Mouse (Mus musculus) heart, adult 2 months (tissue): ENCODE measurements around the gene Cbx2.

Source experiments
- CTCF ChIP-seq: fragments of 200-600 bp; IDR thresholded peaks from 2 replicates; pipeline ENCODE4 v1.8.1; 2022; ENCODE audit warnings: antibody characterized with exemption, mild to moderate bottlenecking, moderate library complexity
- POLR2A ChIP-seq: fragments of 200-500 bp; IDR thresholded peaks from 2 replicates; pipeline ENCODE4 v1.6.1; 2011; ENCODE audit warnings: mild to moderate bottlenecking, low read depth, low read length, control low read depth; ENCODE audit not compliant: insufficient read depth

DNA sequence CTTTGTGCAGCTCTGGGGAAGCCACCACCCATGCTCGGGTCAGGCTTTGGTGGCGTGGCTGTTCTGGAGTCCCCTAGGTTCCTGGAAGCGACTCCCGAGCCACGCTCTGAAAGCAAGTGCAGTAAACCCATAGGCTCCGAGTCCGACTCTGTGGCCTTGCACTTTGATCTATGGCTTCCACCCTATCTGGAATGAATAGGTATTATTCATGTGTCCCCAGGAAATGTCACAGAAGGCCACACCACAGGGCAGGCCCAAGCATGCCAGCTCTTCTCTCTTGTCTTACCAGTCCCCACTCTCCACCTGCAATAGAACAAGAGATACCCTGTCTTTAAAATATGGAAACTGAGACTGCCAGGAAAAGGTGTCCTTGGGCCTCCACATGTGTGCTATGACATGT, 48.4 kb upstream of the Cbx2 start:
- TF ChIP-seq POLR2A (no peak), CTCF (no peak)
